Mouse (Mus musculus) heart, embryonic 16.5 days (tissue): Measurements from ENCODE around the gene Pank3. TPM values are rescaled to one million over a fixed set of nuclear protein-coding genes. Genes with fewer than 3 reads are reported as not detected.

Experiments used
- ATAC-seq: fragments of 200-750 bp; cut with Nextera tagmentation; replicated peaks from 2 replicates; pipeline ENCODE4 v1.8.0; 2017; ENCODE audit warnings: moderate number of reproducible peaks; ENCODE audit not compliant: insufficient read depth, low FRiP score; ENCODE audit errors: extremely low read depth
- H3K27ac ChIP-seq: fragments of 300-500 bp; sonication (generic); 2 replicates; pipeline ENCODE4 v1.5.1; 2014; ENCODE audit warnings: mild to moderate bottlenecking, low read length, control low read depth, moderate library complexity
- H3K27me3 ChIP-seq: fragments of 300-500 bp; sonication (generic); 2 replicates; pipeline ENCODE4 v1.6.1; 2014; ENCODE audit warnings: low read length, mixed read lengths; ENCODE audit not compliant: control insufficient read depth, insufficient read depth
- H3K36me3 ChIP-seq: fragments of 300-500 bp; sonication (generic); 2 replicates; pipeline ENCODE4 v1.6.1; 2014; ENCODE audit not compliant: control insufficient read depth, insufficient read depth
- H3K4me1 ChIP-seq: fragments of 300-500 bp; sonication (generic); 2 replicates; pipeline ENCODE4 v1.6.1; 2014; ENCODE audit warnings: low read length, mixed read lengths; ENCODE audit not compliant: control insufficient read depth, insufficient read depth
- H3K4me2 ChIP-seq: fragments of 300-500 bp; sonication (generic); 2 replicates; pipeline ENCODE4 v1.6.1; 2014; ENCODE audit warnings: low read depth, mild to moderate bottlenecking, control low read depth, low read length
- H3K4me3 ChIP-seq: fragments of 300-500 bp; sonication (generic); 2 replicates; pipeline ENCODE4 v1.5.1; 2014; ENCODE audit warnings: mild to moderate bottlenecking, control low read depth, low read length
- H3K9ac ChIP-seq: fragments of 300-500 bp; sonication (generic); 2 replicates; pipeline ENCODE4 v1.6.1; 2014; ENCODE audit warnings: low read length, control low read depth
- H3K9me3 ChIP-seq: fragments of 300-500 bp; sonication (generic); replicated peaks from 2 replicates; pipeline ENCODE4 v1.6.1; 2016; ENCODE audit warnings: low read length; ENCODE audit not compliant: control insufficient read depth
- WGBS: fragments of 180-500 bp; shearing (Covaris S2); extraction: QIAGEN DNeasy Blood & Tissue Kit; methylation state at CpG from one replicate; pipeline ENCODE4 v1.1.7; 2014; 5-methylcytosine and 5-hydroxymethylcytosine counted together
- polyA plus RNA-seq: library from polyadenylated mRNA; unstranded; fragments of >200 nt; fragmentation: Nextera tagmentation; extraction: Ambion mirVana; gene quantifications from 2 replicates; pipeline ENCODE4 v1.2.1, GENCODE M21; 2015

Gene Pank3
- polyA plus RNA-seq, 1 experiment from 2014 or later: 8.3 TPM

GRCm38 (mm10) chr11:35769746-35770437 lies 608 bp downstream of the Pank3 start:
- H3K9me3 ChIP-seq: no peaks in the 10 kb centered on the region
- peak overlapping the region; percentile 69 for H3K4me3 ChIP-seq
- peak overlapping the region; percentile 77 for H3K4me2 ChIP-seq
- ATAC-seq: peak; percentile 90
- peak overlapping the region; percentile 84 for H3K9ac ChIP-seq
- no peaks in the 10 kb centered on the region for H3K36me3 ChIP-seq
- peaks cover 13% of the 10 kb centered on the region for H3K4me1 ChIP-seq
- no peaks in the 10 kb centered on the region for H3K27me3 ChIP-seq
- peak overlapping the region; percentile 85 for H3K27ac ChIP-seq
- WGBS: under 1% methylated on average over 41 of the region's 41 CpGs

- ATAC-seq: no peak
- 55% methylated on average over 9 of the region's 9 CpGs for WGBS
- Histone ChIP-seq H3K4me3 (peak overlapping the region; percentile 69), H3K9me3 (no peaks in the 10 kb centered on the region), H3K4me1 (peaks cover 13% of the 10 kb centered on the region), H3K4me2 (peak overlapping the region; percentile 77), H3K36me3 (peaks cover under 1% of the 10 kb centered on the region; the same call in 1 of the 2 replicates), H3K27me3 (no peaks in the 10 kb centered on the region), H3K27ac (peak overlapping the region; percentile 12; the same call in 1 of the 2 replicates), H3K9ac (peak overlapping the region; percentile 84)
These were observed 1.6 kb downstream of the Pank3 start for GRCm38 (mm10) chr11:35770741-35771504.

GRCm38 (mm10) chr11:35775606-35776005 lies 6.3 kb downstream of the Pank3 start:
- no peak for ATAC-seq
- peaks cover 36% of the 10 kb centered on the region for H3K36me3 ChIP-seq
- 93% methylated on average over 3 of the region's 3 CpGs for WGBS
- H3K4me3 ChIP-seq: no peak overlapping the region
- no peaks in the 10 kb centered on the region for H3K9me3 ChIP-seq
- no peak overlapping the region for H3K4me2 ChIP-seq
- no peaks in the 10 kb centered on the region for H3K27me3 ChIP-seq
- peaks cover 10% of the 10 kb centered on the region for H3K4me1 ChIP-seq
- no peak overlapping the region for H3K9ac ChIP-seq
- no peak overlapping the region for H3K27ac ChIP-seq

GRCm38 (mm10) chr11:35776452-35776851 lies 7.2 kb downstream of the Pank3 start:
- no peaks in the 10 kb centered on the region for H3K27me3 ChIP-seq
- H3K9me3 ChIP-seq: no peaks in the 10 kb centered on the region
- H3K4me2 ChIP-seq: no peak overlapping the region
- no peak overlapping the region for H3K4me3 ChIP-seq
- peaks cover 36% of the 10 kb centered on the region for H3K36me3 ChIP-seq
- no peak overlapping the region for H3K27ac ChIP-seq
- peaks cover 2% of the 10 kb centered on the region; the same call in 1 of the 2 replicates for H3K4me1 ChIP-seq
- no peak overlapping the region for H3K9ac ChIP-seq
- WGBS: 85% methylated on average over 3 of the region's 3 CpGs
- ATAC-seq: no peak

GRCm38 (mm10) chr11:35780336-35780735 lies 11.1 kb downstream of the Pank3 start:
- no peak for ATAC-seq
- Histone ChIP-seq H3K4me3 (no peak overlapping the region), H3K4me2 (no peak overlapping the region), H3K36me3 (peaks cover 69% of the 10 kb centered on the region), H3K9ac (no peak overlapping the region), H3K27ac (no peak overlapping the region), H3K4me1 (no peaks in the 10 kb centered on the region), H3K27me3 (no peaks in the 10 kb centered on the region), H3K9me3 (no peaks in the 10 kb centered on the region)
- WGBS: 85% methylated on average over 3 of the region's 3 CpGs

- no peaks in the 10 kb centered on the region for H3K4me1 ChIP-seq
- no peak overlapping the region for H3K9ac ChIP-seq
- H3K4me2 ChIP-seq: no peak overlapping the region
- 96% methylated on average over 3 of the region's 3 CpGs for WGBS
- H3K36me3 ChIP-seq: peaks cover 58% of the 10 kb centered on the region
- no peaks in the 10 kb centered on the region for H3K27me3 ChIP-seq
- ATAC-seq: no peak
- H3K9me3 ChIP-seq: no peaks in the 10 kb centered on the region
- no peak overlapping the region for H3K27ac ChIP-seq
- H3K4me3 ChIP-seq: no peak overlapping the region
These were observed 13.2 kb downstream of the Pank3 start for GRCm38 (mm10) chr11:35782444-35782843.

GRCm38 (mm10) chr11:35783038-35783437 lies 13.8 kb downstream of the Pank3 start:
- WGBS: 72% methylated on average over 5 of the region's 5 CpGs
- Histone ChIP-seq H3K9ac (no peak overlapping the region), H3K4me3 (no peak overlapping the region), H3K9me3 (no peaks in the 10 kb centered on the region), H3K36me3 (peaks cover 52% of the 10 kb centered on the region), H3K4me1 (no peaks in the 10 kb centered on the region), H3K27ac (no peak overlapping the region), H3K4me2 (no peak overlapping the region), H3K27me3 (no peaks in the 10 kb centered on the region)
- no peak; the same call in 1 of the 2 replicates for ATAC-seq

GRCm38 (mm10) chr11:35784002-35784401 lies 14.7 kb downstream of the Pank3 start:
- no peak overlapping the region for H3K27ac ChIP-seq
- H3K36me3 ChIP-seq: peaks cover 43% of the 10 kb centered on the region
- no peak overlapping the region for H3K9ac ChIP-seq
- H3K4me1 ChIP-seq: no peaks in the 10 kb centered on the region
- WGBS: 92% methylated on average over 3 of the region's 3 CpGs
- ATAC-seq: no peak
- no peaks in the 10 kb centered on the region for H3K9me3 ChIP-seq
- no peak overlapping the region for H3K4me2 ChIP-seq
- no peak overlapping the region for H3K4me3 ChIP-seq
- no peaks in the 10 kb centered on the region for H3K27me3 ChIP-seq

- Histone ChIP-seq H3K9ac (no peak overlapping the region), H3K36me3 (peaks cover 42% of the 10 kb centered on the region), H3K4me2 (no peak overlapping the region), H3K9me3 (no peaks in the 10 kb centered on the region), H3K4me3 (no peak overlapping the region), H3K4me1 (no peaks in the 10 kb centered on the region), H3K27ac (no peak overlapping the region), H3K27me3 (no peaks in the 10 kb centered on the region)
- 90% methylated on average over 4 of the region's 4 CpGs for WGBS
- no peak for ATAC-seq
These were observed 15.3 kb downstream of the Pank3 start for GRCm38 (mm10) chr11:35784537-35784936.
